Mouse (Mus musculus) E14TG2a.4 (cell line): ENCODE measurements at regions not wholly inside any gene's neighbourhood (a gene's known extent, or its start where the extent isn't known, plus 50 kb on each side); places are given as distances from the start of the nearest gene placed in this dataset.

ENCODE experiments used
- CTCF ChIP-seq: conservative IDR thresholded peaks from 2 replicates; pipeline ENCODE4 v1.5.1; 2014; ENCODE audit warnings: low read length
- NANOG ChIP-seq: IDR thresholded peaks from 2 replicates; pipeline ENCODE4 v1.6.1; 2014; ENCODE audit warnings: borderline replicate concordance, low read length, mixed read lengths
- POU5F1 ChIP-seq: IDR thresholded peaks from 2 replicates; pipeline ENCODE4 v1.6.1; 2014; ENCODE audit warnings: low read length, borderline replicate concordance

GRCm38 (mm10) chr2:51448121-51448520, 179.2 kb upstream of the Tas2r134 start:
- no peak for TF ChIP-seq CTCF
- no peak for TF ChIP-seq POU5F1
- peak; percentile 69 for TF ChIP-seq NANOG
